Mouse (Mus musculus) kidney, embryonic 14.5 days (tissue): ENCODE measurements around the gene Clic4. TPM values are rescaled to one million over a fixed set of nuclear protein-coding genes. Genes with fewer than 3 reads are reported as not detected.

Experiments
- ATAC-seq: fragments of 200-750 bp; cut with Nextera tagmentation; 2 replicates; pipeline ENCODE4 v1.8.0; 2017; ENCODE audit warnings: moderate number of reproducible peaks, mild to moderate bottlenecking, moderate TSS enrichment, moderate library complexity; ENCODE audit not compliant: low FRiP score, low TSS enrichment
- H3K27ac ChIP-seq: fragments of 300-500 bp; sonication (generic); 2 replicates; pipeline ENCODE4 v1.5.1; 2014; ENCODE audit warnings: low read depth, mild to moderate bottlenecking, low read length, moderate library complexity, mixed read lengths
- H3K27me3 ChIP-seq: fragments of 300-500 bp; sonication (generic); 2 replicates; pipeline ENCODE4 v1.6.1; 2014; ENCODE audit warnings: mild to moderate bottlenecking, low read length; ENCODE audit not compliant: control insufficient read depth, insufficient read depth
- H3K36me3 ChIP-seq: fragments of 300-500 bp; sonication (generic); 2 replicates; pipeline ENCODE4 v1.6.1; 2014; ENCODE audit warnings: low read length, mixed read lengths; ENCODE audit not compliant: control insufficient read depth, insufficient read depth
- H3K4me1 ChIP-seq: fragments of 300-500 bp; sonication (generic); 2 replicates; pipeline ENCODE4 v1.6.1; 2014; ENCODE audit warnings: low read length, mixed read lengths; ENCODE audit not compliant: control insufficient read depth, insufficient read depth
- H3K4me2 ChIP-seq: fragments of 300-500 bp; sonication (generic); replicated peaks from 2 replicates; pipeline ENCODE4 v1.6.1; 2014; ENCODE audit warnings: low read depth, mild to moderate bottlenecking, low read length
- H3K4me3 ChIP-seq: fragments of 300-500 bp; sonication (generic); 2 replicates; pipeline ENCODE4 v1.5.1; 2014; ENCODE audit warnings: mild to moderate bottlenecking, low read length
- H3K9ac ChIP-seq: fragments of 300-500 bp; sonication (generic); 2 replicates; pipeline ENCODE4 v1.6.1; 2014; ENCODE audit warnings: low read depth, mild to moderate bottlenecking, low read length, moderate library complexity
- H3K9me3 ChIP-seq: fragments of 300-500 bp; sonication (generic); 2 replicates; pipeline ENCODE4 v1.6.1; 2016; ENCODE audit warnings: low read length; ENCODE audit not compliant: control insufficient read depth
- WGBS: fragments of 180-500 bp; shearing (Covaris S2); extraction: QIAGEN DNeasy Blood & Tissue Kit; methylation state at CpG from one replicate; pipeline ENCODE4 v1.1.7; 2014; 5-methylcytosine and 5-hydroxymethylcytosine counted together
- polyA plus RNA-seq: library from polyadenylated mRNA; unstranded; fragments of >200 nt; fragmentation: Nextera tagmentation; extraction: Ambion mirVana; gene quantifications from 2 replicates; pipeline ENCODE4 v1.2.1, GENCODE M21; 2014

Gene Clic4
- polyA plus RNA-seq, 1 experiment from 2014 or later, result 132 TPM

DNA sequence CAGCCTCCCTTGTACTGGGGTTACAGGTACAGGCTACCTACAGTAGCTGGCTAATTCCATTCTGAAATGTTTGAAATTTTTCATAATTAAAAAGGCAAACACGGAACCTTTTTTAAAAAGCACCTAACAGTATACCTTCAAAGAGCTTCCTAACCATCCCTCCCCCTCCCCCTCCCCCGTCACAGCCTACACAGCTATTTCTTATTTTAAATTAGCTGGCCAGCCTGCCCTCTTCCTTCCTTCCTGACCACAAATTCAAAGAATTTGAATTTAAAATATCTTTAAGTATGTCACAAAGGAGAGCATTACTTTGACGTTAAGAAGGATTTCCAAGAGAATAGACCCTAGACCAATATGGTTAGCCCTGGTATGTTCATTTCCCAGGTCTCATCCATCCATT is 44.5 kb downstream of the Clic4 start:
- 84% methylated on average over 3 of the region's 3 CpGs for WGBS
- H3K9me3 ChIP-seq, result no peaks in the 10 kb centered on the region
- ATAC-seq, result no peak
- no peaks in the 10 kb centered on the region for H3K4me1 ChIP-seq
- no peak overlapping the region for H3K9ac ChIP-seq
- H3K27ac ChIP-seq, result no peak overlapping the region
- H3K36me3 ChIP-seq, result peaks cover 26% of the 10 kb centered on the region
- no peak overlapping the region for H3K4me2 ChIP-seq
- H3K4me3 ChIP-seq, result no peak overlapping the region
- no peaks in the 10 kb centered on the region for H3K27me3 ChIP-seq

DNA sequence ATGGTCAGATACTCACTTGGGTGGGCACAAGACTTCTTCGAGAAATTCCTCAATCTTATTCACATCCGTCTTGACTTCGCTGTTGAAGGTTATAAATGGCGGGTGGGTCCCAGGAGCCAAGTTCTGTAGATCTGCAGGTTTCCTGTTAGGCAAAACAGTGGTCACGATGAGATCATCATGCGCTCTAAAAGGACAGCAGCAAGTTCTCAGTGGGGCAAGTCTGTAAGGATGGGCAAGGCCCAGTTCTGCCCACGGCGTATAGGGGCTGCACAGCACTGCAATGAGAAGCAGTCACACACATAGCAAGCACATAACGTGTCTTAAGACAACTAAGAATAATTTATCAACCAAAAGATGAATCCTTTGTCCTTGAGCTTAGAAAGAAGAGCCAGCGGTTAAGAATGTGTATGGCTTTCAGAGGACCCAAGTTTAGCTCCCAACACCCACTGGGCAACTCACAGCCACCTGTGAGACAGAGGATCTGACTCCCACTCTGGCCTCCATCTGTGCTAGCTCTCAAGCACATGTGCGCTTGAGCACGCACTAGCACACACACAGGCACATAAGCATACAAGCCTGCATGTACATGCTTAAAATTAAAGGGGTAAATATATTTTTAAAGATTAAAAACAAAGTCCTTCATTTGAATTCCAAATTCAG is 46.5 kb downstream of the Clic4 start:
- H3K27me3 ChIP-seq, result no peaks in the 10 kb centered on the region
- no peaks in the 10 kb centered on the region for H3K9me3 ChIP-seq
- no peak overlapping the region for H3K4me3 ChIP-seq
- no peaks in the 10 kb centered on the region for H3K4me1 ChIP-seq
- peaks cover 41% of the 10 kb centered on the region for H3K36me3 ChIP-seq
- ATAC-seq, result no peak
- H3K27ac ChIP-seq, result no peak overlapping the region
- no peak overlapping the region for H3K4me2 ChIP-seq
- 92% methylated on average over 12 of the region's 12 CpGs for WGBS
- no peak overlapping the region for H3K9ac ChIP-seq

DNA sequence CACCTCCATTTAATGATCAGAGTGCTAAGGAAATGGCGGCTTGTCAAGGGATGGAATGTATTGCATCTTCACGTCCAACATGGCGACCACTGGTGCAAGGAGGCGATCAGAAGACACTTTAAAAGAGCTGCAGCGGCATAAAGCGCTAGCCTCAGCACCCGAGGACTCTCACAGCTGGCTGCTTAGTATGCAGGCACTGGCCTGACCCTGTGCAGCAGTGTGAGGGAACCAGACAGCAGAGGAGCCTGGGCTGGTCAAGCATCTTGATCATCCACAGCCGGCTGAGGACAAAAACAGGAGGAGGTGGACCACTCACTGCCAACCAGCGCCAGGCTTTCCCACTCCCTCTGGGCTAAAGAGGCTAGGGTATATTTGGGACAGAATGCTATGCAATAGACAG is 48.8 kb downstream of the Clic4 start:
- no peak overlapping the region for H3K4me2 ChIP-seq
- H3K36me3 ChIP-seq, result peaks cover 50% of the 10 kb centered on the region
- H3K4me3 ChIP-seq, result no peak overlapping the region
- no peaks in the 10 kb centered on the region for H3K9me3 ChIP-seq
- no peaks in the 10 kb centered on the region for H3K27me3 ChIP-seq
- H3K9ac ChIP-seq, result no peak overlapping the region
- H3K4me1 ChIP-seq, result no peaks in the 10 kb centered on the region
- WGBS, result 87% methylated on average over 9 of the region's 9 CpGs
- no peak for ATAC-seq
- no peak overlapping the region for H3K27ac ChIP-seq

DNA sequence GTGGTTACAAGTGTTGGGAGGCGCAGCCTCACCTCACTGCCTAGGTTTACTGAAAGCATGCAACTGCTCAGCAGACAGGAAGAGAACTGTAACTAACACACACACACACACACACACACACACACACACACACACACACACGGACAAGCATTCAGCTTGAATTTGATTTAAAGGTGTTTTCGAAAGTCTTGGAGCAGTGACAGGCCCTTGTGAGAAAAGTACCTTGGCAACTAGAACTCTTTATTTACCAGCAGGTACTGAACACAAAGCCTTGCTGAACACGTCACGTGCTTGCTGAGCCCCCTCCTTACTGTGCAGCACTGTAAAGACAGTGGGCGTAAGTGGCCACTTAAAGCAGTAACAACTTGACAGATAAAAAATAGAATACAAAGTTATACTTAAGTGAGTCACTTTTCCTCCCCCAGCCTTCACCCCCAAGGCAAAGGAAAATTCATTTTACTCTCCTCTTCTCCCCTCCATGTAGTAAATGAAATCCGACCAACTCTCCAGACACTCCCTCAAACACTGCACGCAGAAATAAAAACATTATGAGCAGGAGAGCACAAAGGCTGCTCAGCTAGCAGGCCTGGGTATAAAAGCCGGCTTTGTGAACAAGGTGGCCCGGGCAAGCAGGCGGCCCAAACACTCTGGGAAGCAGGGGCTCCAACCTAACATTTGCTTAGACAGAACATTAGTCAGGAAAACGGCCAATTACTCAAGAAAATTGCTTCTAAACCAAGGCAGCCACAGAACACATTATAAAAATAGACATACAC is 50.8 kb downstream of the Clic4 start:
- WGBS, result 72% methylated on average over 12 of the region's 12 CpGs
- no peak for ATAC-seq
- Histone ChIP-seq H3K4me1 (no peaks in the 10 kb centered on the region), H3K4me2 (no peak overlapping the region), H3K9me3 (no peaks in the 10 kb centered on the region), H3K27me3 (no peaks in the 10 kb centered on the region), H3K27ac (peak overlapping the region; percentile 55; the same call in 1 of the 2 replicates), H3K4me3 (no peak overlapping the region), H3K36me3 (peaks cover 69% of the 10 kb centered on the region), H3K9ac (no peak overlapping the region)

DNA sequence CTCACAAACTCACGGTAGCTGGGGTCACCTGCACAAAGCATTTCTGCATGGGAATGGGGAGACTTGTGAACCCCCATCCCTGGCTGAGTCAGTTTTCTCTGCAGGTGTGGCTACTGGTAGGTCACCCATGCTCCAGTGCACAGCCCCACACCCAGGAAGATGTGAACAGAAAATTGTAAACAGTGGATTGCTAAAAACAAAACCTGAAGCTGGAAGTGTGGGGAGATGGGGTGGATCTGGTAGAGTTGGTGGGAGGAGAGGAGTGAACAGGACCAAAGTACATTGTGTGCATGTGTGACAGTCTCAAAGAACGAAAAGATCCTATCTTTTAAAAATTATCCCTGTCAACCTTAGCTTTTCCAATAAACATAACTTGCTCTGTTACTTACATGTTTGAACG is 52.0 kb downstream of the Clic4 start:
- no peak overlapping the region for H3K9ac ChIP-seq
- H3K4me2 ChIP-seq, result no peak overlapping the region
- no peaks in the 10 kb centered on the region for H3K27me3 ChIP-seq
- H3K27ac ChIP-seq, result no peak overlapping the region
- ATAC-seq, result no peak
- H3K4me1 ChIP-seq, result no peaks in the 10 kb centered on the region
- 87% methylated on average over 3 of the region's 3 CpGs for WGBS
- H3K4me3 ChIP-seq, result no peak overlapping the region
- H3K9me3 ChIP-seq, result no peaks in the 10 kb centered on the region
- peaks cover 74% of the 10 kb centered on the region for H3K36me3 ChIP-seq

DNA sequence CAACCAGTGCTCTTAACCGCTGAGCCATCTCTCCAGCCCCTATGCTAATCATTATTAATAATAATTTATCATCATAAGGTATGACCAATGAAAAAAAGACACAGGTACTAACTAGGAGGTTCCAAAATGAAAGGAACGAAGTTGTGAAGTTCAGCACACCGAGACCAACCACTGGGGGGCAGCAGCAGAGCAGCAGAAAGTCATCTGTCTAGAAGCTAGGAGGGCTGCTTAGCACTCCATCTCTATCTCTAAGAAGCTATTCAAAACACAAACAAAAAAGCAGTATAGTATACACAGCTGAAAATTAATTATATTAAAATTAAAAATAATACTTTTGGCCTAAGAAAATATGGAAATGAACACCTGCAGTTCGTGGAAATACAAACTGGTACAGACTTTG is 53.0 kb downstream of the Clic4 start:
- H3K36me3 ChIP-seq, result peaks cover 76% of the 10 kb centered on the region
- no peaks in the 10 kb centered on the region for H3K4me1 ChIP-seq
- no peaks in the 10 kb centered on the region for H3K9me3 ChIP-seq
- H3K4me3 ChIP-seq, result no peak overlapping the region
- H3K27me3 ChIP-seq, result no peaks in the 10 kb centered on the region
- no peak overlapping the region for H3K27ac ChIP-seq
- 57% methylated on average over 4 of the region's 4 CpGs for WGBS
- no peak overlapping the region for H3K9ac ChIP-seq
- peak; percentile 72; the same call in 1 of the 2 replicates for ATAC-seq
- no peak overlapping the region for H3K4me2 ChIP-seq

DNA sequence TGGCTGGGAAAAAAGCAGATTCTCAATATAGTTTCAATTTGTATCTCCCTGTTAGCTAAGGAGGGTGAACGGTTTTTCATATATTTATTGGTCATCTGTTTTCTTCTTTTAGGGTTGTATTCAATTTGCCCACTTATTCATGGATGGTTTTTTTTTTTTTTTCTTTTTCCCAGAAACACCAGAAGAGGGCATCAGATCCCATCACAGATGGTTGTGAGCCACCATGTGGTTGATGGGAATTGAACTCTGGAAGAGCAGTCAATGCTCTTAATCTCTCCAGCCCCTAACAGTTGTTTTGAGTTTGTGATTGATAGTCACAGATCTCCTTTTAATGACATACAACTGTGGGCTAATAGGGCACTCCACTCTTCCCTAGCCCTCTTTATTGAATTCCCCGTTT is 62.8 kb downstream of the Clic4 start:
- H3K27ac ChIP-seq, result no peak overlapping the region
- WGBS, result 64% methylated on average over 2 of the region's 2 CpGs
- peaks cover 5% of the 10 kb centered on the region for H3K4me1 ChIP-seq
- H3K4me3 ChIP-seq, result no peak overlapping the region
- peaks cover 12% of the 10 kb centered on the region for H3K27me3 ChIP-seq
- no peak overlapping the region for H3K4me2 ChIP-seq
- H3K9me3 ChIP-seq, result 0 out of 2 replicates have a peak, but pooled peaks cover 3% of the 10 kb centered on the region
- peaks cover 20% of the 10 kb centered on the region for H3K36me3 ChIP-seq
- no peak for ATAC-seq
- H3K9ac ChIP-seq, result no peak overlapping the region

DNA sequence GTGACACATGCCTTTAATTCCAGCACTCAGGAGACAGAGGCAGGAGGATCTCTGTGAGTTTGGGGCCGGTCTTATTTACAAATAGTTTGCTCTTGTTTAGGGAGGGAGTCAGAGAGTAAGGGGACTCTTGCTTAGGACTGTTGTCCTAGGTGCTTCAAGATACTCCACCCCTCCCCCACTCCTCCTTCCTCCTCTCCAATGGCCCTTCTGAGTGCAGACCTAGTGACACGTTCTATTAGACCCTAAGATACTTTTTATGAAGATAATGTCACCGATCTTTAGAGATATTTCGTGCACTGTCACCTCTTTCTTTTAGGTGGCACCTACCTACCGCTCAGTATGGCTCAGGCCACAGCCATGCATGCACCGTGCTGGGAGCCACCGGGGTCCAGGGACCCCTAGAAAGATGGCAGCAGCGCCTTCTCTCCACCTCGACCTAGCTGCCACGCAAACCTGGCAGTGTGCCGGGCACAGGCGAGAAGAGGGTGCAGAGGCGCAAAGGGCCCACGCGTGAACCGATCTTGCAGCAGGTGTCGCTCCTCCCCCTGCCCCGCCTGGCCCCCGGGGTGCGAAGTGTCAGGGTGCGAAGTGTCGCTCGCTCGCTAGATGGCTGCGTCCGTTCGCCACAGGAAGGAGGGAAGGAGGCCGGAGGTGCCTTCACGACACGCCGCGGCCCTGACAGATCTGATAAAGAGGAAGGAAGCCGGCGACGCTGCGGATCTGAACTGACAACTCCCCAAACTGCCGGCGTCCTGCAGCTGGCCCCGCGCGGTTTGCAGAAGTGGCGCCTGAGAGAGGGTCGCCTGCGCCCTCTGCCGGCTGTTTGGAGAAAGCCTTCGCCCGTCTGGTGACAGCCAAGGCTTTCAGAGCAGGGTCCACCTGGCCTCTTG is 66.7 kb downstream of the Clic4 start:
- Histone ChIP-seq H3K36me3 (no peaks in the 10 kb centered on the region), H3K9ac (0 out of 2 replicates have a peak overlapping the region, but pooled peaks have one; percentile 18), H3K4me1 (peaks cover 11% of the 10 kb centered on the region), H3K9me3 (0 out of 2 replicates have a peak, but pooled peaks cover 3% of the 10 kb centered on the region), H3K4me2 (peak overlapping the region; percentile 74), H3K27me3 (peaks cover 22% of the 10 kb centered on the region), H3K4me3 (peak overlapping the region; percentile 38), H3K27ac (no peak overlapping the region)
- ATAC-seq, result peak; percentile 78
- WGBS, result 4% methylated on average over 46 of the region's 47 CpGs
